Mouse (Mus musculus) lung, postnatal 25 days (tissue): ENCODE measurements around the gene B4galnt3.

Experiments used
- DNase-seq: peaks from one replicate; pipeline ENCODE4 v3.0.0; 2022; ENCODE audit warnings: low spot score

The B4galnt3 gene

DNA sequence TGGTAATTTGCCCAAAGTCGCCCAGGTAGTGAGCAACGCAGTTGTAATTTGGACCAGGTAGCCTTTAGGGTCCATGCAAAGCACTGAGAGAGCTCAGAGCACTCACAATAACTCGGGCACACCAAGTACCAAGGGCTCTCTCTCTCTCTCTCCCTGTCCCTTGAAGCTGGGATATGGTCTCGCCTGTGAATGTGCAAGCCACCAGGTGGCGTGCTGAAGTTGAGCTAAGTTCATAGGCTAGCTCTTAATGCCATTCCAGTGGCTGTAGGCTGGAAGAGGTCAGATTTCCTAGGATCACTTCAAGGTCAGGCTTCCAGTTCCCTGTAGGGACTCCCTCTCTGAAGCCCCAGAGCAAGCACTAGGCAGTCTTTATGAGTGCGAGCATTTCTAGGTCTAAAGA, 71.7 kb downstream of the B4galnt3 start:
- DNase-seq: peak; percentile 54

DNA sequence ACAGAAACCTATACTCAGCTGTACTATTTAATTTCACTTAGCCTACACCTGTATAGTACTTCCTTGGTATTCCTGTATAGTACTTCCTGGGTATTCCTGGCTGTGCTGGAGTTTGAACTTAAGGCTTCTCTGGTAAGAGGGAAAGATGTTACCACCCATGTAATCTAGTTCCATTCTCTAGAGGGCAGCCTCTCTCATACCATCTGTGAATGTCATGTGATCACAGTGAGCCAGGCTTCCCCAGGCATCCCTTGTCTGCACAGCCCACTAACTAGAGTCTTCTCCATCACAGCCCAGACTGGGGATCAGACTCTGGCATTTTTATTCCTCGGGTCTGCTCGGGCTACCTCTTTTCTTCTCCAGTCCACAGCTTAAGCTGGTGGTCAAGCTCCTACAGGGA, 75.1 kb downstream of the B4galnt3 start:
- no peak for DNase-seq

DNA sequence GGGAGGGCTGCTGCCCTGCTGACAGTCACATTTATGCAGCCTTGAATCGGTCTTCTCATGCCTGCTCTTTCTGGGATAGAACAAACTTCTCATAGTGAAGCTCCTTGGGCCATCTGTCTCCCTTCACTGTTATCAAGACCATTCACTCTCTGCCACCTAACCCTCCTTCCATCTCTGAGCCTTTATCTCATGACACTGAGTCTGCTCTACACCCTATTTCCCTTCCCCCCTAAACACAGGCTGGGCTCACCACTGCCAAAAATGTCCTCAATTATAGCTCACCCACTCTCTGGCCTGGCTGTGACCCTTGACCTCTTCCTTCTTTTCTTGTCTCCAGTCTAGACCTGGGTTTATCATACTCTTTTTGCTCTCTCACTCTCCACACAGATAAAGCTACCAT, 77.7 kb downstream of the B4galnt3 start:
- no peak for DNase-seq

DNA sequence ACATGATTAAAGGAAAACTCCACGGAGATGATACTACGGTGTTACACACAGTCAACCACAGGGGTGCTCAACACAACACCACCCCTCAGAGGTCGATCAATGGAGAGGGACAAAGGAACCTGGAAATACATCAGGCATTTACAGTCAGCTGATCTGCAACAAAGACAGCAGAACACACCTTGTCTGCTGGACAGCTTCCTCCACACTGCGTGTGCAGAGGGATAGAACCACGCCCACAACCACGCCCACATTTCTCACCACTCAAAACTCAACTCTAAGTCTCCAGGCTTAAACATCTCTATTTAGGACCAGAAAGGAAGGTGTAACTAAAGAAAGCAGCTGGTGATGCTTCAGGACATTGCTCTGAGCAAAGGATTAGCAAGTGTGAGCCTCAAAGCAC, 82.8 kb downstream of the B4galnt3 start:
- DNase-seq: no peak

DNA sequence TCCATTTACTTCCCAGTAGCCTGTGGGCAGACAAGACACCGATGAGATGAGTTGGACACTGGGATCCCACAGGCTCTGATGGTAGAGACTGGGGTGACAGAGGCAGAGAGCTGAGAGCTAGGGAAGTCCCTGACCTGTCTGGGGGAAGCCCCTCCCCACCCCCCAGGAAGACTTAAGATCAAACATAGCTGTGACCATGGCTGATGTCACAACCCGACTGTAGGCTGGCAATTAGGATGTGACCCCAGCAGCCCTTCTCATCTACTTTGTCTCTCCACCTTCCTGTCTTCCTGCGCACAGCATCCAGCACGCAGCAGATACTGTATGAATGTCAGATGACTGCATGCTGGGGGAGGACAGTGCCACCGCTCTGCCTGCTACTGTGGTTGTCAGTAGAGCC, 87.8 kb downstream of the B4galnt3 start:
- no peak for DNase-seq

DNA sequence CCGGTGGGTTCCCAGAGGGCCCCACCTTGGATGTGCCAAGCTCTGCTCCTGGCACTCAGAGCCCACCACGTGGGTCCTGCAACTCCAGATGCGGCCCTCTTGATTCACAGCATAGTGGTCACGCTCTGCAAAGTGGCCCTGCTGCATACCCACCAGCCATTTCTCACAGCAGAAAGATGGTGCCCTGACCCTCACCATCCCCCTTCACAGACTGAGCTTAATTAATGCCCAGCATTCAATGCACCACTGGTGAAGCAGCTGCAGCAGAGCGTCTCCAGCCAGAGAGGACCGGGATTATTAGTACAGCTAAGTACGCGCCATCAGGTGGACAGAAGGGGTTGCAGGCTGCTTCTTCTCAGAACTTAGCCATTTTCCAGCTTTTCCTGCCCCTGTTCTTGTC, 92.0 kb downstream of the B4galnt3 start:
- no peak for DNase-seq

DNA sequence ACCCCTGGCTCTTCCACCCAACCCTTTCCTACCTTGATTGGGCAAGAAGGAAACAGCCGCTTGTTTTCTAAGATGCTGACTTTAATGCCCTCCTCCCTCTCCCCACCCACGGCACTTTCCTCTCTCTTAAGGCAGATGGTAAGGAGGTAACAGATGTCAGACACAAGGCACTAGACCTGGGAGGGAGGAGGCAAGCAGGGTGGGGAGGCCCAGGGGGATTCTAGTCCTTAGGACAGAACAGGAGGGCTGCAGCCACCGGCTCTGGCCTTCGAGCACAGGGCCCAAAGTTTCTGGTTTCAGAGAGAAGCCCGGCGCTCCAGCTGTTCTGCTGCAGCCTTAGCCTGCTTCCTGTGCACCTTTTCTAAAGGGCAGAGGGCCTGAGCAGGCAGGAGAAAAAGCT, 92.4 kb downstream of the B4galnt3 start:
- DNase-seq: no peak

DNA sequence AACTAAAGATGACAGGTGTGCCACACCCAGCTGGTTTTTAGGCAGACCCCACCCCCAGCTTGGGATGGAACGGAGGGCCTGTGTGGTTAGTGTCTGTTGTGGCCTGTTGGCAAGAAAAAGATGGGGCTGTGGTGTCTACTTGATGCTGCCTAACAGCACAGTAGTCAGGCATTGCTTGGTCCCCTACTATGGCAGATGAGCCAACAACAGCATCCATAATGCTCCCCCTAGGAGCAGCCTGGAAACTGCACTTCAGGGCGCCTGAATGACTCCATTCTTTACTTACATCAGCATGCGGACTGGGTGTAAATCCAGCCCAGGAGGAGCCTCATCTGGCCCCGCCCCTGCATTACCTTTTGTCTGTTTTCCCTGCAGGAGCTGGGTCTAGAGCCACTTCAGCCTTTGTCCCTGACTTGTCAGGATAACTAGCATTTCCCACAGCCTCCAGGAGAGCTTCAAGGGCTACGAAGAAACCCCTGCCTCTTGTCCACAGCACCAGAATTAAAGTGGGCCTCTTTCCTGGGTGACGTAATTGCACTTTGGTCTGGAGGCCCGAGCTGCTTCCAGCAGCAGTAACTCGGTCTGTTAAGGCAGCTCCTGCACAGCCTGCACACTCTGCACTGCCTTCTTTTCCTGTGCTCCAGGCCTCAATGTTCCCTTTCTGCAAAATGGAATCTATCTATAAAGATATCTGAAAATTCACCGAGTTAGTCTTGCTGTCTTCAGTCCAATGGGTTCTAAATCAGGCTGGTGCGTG, 94.5 kb downstream of the B4galnt3 start:
- DNase-seq: no peak

DNA sequence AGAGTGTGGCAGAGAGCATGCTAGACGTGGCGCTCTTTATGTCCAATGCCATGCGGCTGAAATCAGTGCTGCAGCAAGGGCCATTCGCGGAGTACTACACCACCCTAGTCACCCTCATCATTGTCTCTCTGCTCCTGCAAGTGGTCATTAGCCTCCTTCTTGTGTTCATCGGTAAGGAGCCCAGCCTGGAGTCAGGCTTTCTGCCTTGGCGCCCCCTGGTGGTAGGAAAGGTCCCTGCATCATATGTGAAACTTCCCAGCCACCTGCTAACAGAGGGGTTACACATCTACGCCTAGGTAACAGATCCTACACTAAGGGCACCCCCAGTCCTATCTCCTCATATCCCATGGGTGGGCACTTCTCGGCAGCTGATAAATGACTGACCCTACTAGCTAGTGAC, 96.4 kb downstream of the B4galnt3 start:
- DNase-seq: peak; percentile 80

DNA sequence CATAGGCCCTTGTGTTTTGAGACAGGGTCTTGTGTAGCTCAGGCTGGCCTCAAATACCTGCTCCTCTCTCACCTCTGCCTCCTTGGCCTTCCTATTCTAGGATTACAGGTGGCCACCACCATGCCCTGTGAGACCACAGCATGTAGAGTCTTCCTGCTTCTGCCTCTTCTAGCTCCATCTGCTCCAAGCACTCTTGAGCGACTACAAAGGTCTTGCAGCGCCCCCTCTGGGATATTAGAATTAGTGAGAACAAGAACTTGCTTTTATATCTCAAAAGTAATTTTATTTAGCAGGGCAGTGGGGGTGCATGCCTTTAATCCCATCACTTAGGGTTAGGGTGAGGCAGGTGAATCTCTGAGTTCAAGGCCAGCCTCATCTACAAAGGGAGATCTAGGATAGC, 97.5 kb downstream of the B4galnt3 start:
- DNase-seq: no peak

DNA sequence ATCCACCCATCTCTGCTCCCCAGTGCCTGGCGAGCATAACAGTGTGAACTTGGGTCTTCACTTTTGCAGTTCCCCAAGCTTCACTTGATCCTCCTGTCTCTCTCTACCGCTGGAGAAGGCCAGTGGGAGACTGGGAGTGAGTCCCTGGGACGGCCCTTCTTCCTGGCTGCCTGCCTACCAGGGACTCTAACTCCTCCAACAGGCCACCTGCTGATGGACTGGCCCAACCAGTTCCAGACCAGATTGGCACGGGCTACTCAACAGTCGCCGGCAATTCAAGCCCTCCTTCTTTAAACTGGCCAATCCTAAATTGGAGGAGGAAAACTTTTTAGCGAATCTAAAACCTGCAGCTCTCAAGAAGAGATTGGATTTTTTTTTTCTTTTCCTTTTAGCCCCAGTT, 99.4 kb downstream of the B4galnt3 start:
- DNase-seq: peak; percentile 85

DNA sequence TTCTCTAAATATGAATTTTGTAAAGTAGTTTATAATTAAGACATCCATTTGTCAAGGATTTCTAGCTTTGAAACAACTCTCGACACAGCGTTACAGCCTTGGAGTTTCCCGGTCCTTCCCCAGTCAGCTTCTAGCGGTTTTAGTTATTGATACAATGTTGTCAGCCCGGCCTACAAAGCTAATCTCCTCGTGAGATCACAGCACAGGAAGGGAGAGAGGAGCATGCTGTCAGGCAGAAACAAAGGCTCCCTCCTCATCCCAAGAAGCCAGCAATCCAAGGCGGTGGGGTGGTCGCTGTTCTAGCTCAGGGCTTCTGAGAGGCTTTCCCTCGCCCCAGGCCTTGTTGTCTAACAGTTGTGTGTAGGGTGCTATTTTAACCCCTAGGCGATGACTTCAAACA, 100.1 kb downstream of the B4galnt3 start:
- no peak for DNase-seq

DNA sequence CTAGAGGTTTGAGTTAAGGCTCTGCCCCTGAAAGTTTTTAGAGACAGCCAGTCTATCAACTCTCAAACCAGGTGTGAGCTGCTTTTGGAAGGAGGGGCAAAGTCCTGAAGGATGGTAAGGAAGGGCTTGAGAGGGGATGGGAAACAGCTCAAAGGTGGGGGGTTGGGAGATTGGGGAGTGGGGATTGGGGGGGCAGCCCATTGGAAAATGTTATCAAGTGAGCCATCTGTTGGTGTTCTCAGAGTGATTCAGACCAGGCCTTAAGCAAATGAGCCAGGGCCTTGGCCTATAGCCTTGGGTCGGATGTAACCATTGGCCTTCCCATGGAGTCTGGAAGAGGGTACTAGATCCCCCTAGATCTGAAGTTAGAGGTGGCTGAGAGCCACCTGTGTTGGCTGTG, 100.6 kb downstream of the B4galnt3 start:
- no peak for DNase-seq

DNA sequence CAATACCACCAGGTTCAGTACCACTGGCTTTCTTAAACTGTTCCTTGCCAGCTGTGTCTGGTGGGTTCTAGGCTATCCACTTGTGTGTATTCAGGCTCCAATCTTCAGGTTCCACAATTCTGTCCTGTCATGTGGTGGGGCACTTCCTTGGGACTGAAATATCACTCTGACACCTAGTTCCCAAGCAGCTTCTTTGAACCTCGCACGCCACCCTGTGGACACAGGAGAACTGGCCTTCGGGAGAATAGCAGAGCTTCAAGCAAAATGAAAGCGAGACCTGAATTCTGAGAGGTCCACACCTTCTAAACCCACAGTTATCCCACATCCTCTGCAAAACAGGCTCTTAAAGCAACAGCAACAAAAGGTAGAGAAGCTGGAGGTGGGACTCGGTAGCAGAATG, 101.2 kb downstream of the B4galnt3 start:
- DNase-seq: peak; percentile 93

DNA sequence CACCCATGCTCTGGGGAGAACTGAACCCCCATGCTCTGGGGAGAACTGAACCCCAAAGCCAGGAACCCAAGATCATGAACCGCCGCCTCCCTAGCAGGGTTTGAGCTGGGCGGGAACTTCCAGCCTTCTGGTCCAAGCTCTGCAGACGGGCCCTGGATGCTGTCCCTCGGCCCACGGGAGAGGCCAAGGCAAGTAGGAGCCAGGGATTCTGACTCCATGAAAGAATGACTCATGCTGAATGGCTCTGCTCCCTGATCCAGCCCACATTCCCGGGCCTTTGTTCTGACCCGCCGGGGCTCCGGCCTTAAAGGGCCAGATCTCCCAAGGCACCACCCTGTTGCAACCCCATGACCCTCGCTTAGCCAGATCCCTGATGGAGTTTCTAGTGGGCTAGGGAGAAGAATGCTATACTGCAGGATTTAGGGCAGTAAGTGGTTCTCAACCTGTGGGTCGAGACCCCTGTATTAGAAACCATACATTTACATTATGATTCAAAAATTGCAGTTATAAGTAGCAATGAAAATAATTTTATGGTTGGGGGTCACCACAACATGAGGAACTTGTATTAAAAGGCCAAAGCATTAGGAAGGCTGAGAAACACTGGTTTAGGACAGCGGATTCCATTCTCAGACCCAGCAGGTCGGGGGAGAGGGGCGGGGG, 102.0 kb downstream of the B4galnt3 start:
- DNase-seq: peak; percentile 84

DNA sequence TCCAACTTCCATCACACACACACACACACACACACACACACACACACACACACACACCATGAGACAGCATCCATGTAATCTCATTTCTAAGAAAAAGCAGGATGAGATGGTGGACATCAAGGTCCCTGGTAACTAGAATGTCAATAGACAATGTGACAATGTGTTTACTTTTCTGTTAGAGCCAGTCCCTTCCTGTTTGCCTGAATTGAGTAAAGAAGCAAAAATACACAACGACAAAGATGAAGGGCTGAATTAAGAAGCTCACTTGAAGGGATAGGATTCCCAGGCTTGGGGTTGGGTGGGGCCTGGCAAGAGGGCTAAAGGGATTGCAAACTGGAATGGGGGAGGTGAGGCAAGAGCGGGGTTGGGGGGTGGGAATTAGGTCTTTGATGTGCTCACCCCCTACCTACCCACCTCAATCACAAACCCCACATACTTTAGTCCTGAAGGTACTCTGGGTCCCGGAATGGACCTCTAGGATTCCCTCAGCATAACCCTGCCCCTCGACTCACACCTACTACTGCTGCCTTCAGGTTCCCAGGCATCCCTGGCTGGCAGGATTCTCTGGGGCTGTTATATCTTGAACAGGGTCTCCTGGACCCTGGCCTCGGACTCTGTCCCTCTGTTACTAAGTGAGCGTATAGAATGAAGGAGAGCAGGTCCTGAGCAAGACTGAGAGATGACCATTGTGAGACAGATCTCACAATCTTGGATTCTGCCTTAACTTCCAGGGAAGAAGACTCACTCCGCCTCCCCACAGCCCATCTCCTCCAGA, 102.8 kb downstream of the B4galnt3 start:
- DNase-seq: no peak

DNA sequence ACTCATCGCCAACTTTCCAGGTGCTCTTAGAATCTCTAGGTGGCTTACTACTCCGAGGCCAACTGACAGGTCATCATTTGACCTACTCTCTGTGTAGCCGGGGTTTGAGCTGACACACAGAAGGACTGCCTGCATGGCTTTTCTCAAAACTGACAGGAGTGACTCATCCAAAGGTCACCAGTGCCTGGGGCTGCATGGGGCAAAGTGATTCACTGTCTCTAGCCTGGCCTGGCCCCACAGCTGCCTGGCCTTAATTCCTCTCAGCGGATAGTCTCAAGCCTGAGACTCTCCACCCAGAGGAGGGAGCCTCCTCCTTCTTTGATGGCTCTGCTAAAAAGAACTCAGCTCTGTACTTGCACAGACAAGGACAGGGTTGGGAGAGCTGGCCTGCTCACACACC, 103.4 kb downstream of the B4galnt3 start:
- DNase-seq: no peak

DNA sequence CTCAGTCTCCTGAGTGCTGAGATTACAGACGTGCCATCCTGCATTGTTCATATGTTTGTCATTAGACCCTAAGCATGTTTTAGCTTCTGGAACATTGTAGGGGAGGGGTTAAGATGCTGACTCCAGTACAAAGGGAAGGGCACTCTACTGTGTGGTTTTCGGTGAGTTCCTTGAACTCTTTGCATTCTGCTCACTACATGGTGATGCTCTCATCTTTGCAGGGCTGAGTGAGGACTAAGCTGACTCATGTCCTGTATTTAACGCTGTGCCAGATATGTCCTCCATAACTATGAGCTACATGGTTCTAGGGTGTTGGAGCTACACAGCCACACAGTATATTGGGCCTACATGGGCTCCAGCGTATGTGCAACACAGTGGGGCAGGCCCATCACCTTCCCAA, 104.0 kb downstream of the B4galnt3 start:
- DNase-seq: no peak

DNA sequence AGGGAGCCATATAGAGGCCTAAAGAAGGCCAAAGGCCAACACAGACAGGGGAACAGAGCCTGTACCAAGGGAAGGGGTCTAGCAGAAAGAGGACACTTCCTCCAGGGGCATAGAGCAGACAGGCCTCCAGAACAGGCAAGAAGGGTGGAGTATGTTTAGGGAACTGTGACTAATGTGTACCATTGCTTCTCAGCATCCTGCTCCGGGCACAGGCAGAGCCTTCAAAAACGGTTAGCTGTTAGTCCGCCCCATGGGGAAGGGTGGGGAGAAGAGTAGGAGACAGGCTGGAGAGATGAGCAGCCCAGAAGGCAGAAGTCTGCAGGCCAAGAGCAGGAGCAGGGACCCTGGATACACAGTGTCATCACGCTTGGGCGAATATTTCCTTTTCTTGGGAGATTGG, 105.1 kb downstream of the B4galnt3 start:
- no peak for DNase-seq

DNA sequence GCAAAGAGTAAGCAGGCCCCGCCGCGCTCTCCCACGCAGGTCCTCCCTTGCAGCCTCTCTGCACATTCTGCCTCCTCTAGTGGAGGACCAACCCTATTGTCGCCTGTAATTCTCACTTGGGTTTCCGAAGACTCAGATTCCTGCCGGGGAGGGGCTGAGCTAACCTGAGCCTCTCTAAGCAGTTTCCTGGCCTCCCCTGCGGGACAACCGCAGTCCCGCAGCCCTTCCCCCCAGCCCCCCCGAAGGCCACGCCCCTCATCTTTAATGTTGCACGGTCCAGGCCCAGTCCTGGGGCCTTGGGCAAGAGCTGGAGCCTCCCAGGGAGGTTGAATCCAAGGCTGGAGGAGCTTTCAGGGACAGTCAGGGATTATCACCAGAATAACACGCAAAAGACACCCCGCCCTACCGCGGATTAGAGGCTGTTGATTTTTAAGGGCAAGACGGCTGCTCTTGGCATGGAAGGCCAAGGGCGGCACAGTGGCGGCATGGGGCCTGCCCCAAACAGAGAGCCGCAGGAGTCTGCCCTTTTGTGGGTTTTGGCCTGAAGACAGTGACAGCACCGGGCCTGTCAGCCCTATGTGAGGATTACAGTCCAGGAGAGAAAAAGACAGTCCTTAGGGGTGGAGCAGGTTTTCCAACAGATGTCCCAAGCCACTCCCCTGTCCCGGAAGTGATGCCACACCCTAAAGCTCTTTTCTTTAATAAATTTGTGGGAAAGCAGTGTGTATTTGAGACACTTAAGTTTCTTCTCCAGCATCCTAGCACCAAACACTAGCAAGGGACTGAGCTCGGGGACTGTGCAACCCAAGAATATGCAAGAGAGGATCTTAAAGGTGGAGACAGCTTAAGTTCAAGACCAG, 105.8 kb downstream of the B4galnt3 start:
- no peak for DNase-seq

DNA sequence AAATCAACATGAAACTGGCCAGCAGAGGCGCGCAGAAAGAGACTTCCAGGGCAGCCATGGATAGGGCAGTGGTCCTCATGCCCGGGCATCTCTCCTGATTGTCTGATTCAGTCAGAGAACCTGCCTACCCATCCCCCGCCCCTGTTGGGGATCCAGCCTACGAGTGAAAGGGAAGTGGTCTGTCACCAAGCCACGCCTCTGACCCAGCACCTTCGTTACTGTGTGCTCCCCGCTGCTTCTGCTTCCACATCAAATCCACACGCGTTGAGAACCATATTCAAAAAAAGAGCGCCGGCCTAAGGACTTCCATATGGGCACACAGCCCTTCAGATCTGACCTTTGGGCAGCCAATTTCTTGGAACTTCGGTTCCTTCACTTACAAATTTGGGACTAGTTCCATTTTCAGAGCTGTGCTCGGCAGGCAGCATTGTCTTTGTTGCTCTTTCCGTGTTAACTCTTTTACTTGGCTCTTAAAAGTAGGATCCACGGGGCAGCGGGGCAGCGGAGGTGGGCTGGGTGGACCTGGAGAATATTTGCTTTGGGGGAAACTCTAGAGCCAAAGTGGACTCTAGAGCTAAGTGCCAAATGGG, 106.7 kb downstream of the B4galnt3 start:
- DNase-seq: no peak

DNA sequence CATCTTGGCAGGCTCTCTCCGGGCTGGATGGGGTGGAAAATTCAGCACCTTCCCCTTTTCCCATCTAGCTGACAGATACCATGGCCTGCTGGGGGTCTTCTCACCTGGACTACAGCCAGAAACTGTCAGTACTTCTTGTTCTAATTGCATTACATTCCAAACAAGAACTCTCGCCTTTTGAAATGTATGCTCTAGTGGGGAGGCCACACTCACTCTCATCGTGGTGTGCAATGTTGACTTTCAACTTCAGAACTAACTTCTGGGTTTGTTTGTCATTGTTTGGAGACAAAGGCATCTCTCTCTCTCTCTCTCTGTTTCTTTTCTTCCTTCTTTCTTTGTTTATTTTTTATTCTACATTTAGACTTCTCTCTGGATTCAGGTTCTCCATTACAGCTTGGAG, 107.8 kb downstream of the B4galnt3 start:
- no peak for DNase-seq
